Mouse (Mus musculus): ENCODE measurements around the gene Trpc2.

- TF ChIP-seq POLR2A (IDR thresholded peaks at IDR 0.05; ENCODE audit: insufficient read depth, low read length) (no peak), CTCF (IDR thresholded peaks at IDR 0.05; ENCODE audit: low read depth, low read length) (no peak), EP300 (IDR thresholded peaks at IDR 0.05; ENCODE audit: insufficient read depth, low read depth, low read length) (no peak)
Observed at GRCm38 (mm10) chr7:102082816-102083215, at the start of gene Trpc2.
